Mouse (Mus musculus) cerebellum, adult 2 months (tissue): ENCODE measurements around the gene Fam131b.

ENCODE experiments used
- CTCF ChIP-seq: fragments of 200-500 bp; IDR thresholded peaks from 2 replicates; pipeline ENCODE4 v1.5.1; 2011; ENCODE audit warnings: low read depth, mild to moderate bottlenecking, control low read depth, low read length, moderate library complexity, borderline replicate concordance; ENCODE audit not compliant: insufficient read depth
- POLR2A ChIP-seq: fragments of 200-500 bp; IDR thresholded peaks from 2 replicates; pipeline ENCODE4 v1.6.1; 2011; ENCODE audit warnings: low read length, control low read depth, borderline replicate concordance; ENCODE audit not compliant: insufficient read depth

GRCm38 (mm10) chr6:42323371-42324066, 924 bp downstream of the Fam131b start:
- TF ChIP-seq POLR2A, result no peak
- TF ChIP-seq CTCF, result no peak
